Mouse (Mus musculus): Measurements from ENCODE around the gene Pgrmc2.

- TF ChIP-seq GATA1 (IDR thresholded peaks at IDR 0.05; ENCODE audit: low read length) = no peak
- no peak for TF ChIP-seq TAL1 (IDR thresholded peaks at IDR 0.05; ENCODE audit: low read length)
These were observed 24.9 kb upstream of the Pgrmc2 start for GRCm38 (mm10) chr3:41107600-41108305.

Data from erythroblast, embryonic 14.5 days (primary cell).